Mouse (Mus musculus) forebrain, embryonic 13.5 days (tissue): ENCODE measurements around the gene Rab28. TPM values are rescaled to one million over a fixed set of nuclear protein-coding genes. Genes with fewer than 3 reads are reported as not detected.
"Not testable (repeated sequence)": the region's sequence is repeated elsewhere in the genome, so short reads cannot be mapped to it uniquely, and the experiment has no call there.

Experiments used
- ATAC-seq: fragments of 200-750 bp; cut with Nextera tagmentation; 2 replicates; pipeline ENCODE4 v1.8.0; 2017
- H3K27ac ChIP-seq: fragments of 300-500 bp; sonication (generic); 2 replicates; pipeline ENCODE4 v1.5.1; 2015; ENCODE audit warnings: inconsistent platforms, mild to moderate bottlenecking, moderate library complexity
- H3K27me3 ChIP-seq: fragments of 300-500 bp; sonication (generic); 2 replicates; pipeline ENCODE4 v1.6.1; 2015; ENCODE audit warnings: mild to moderate bottlenecking, inconsistent platforms
- H3K36me3 ChIP-seq: fragments of 300-500 bp; sonication (generic); 2 replicates; pipeline ENCODE4 v1.6.1; 2015; ENCODE audit warnings: mild to moderate bottlenecking, inconsistent platforms; ENCODE audit not compliant: poor library complexity, severe bottlenecking
- H3K4me1 ChIP-seq: fragments of 300-500 bp; sonication (generic); 2 replicates; pipeline ENCODE4 v1.6.1; 2015; ENCODE audit warnings: inconsistent platforms
- H3K4me2 ChIP-seq: fragments of 300-500 bp; sonication (generic); 2 replicates; pipeline ENCODE4 v1.6.1; 2015; ENCODE audit warnings: inconsistent platforms, mild to moderate bottlenecking, moderate library complexity
- H3K4me3 ChIP-seq: fragments of 300-500 bp; sonication (generic); 2 replicates; pipeline ENCODE4 v1.5.1; 2015; ENCODE audit warnings: mild to moderate bottlenecking, inconsistent platforms
- H3K9ac ChIP-seq: fragments of 300-500 bp; sonication (generic); 2 replicates; pipeline ENCODE4 v1.6.1; 2015; ENCODE audit warnings: mild to moderate bottlenecking, inconsistent platforms
- H3K9me3 ChIP-seq: fragments of 300-500 bp; sonication (generic); replicated peaks from 2 replicates; pipeline ENCODE4 v1.6.1; 2016; ENCODE audit warnings: inconsistent platforms
- WGBS: fragments of 180-500 bp; shearing (Covaris S2); methylation state at CpG from one replicate; pipeline ENCODE4 v1.1.7; 2015; 5-methylcytosine and 5-hydroxymethylcytosine counted together
- polyA plus RNA-seq: library from polyadenylated mRNA; unstranded; fragments of >200 nt; fragmentation: Nextera tagmentation; extraction: Ambion mirVana; gene quantifications from 2 replicates; pipeline ENCODE4 v1.2.1, GENCODE M21; 2015

Rab28 gene
- polyA plus RNA-seq, 1 experiment from 2014 or later = 85.7 TPM

DNA sequence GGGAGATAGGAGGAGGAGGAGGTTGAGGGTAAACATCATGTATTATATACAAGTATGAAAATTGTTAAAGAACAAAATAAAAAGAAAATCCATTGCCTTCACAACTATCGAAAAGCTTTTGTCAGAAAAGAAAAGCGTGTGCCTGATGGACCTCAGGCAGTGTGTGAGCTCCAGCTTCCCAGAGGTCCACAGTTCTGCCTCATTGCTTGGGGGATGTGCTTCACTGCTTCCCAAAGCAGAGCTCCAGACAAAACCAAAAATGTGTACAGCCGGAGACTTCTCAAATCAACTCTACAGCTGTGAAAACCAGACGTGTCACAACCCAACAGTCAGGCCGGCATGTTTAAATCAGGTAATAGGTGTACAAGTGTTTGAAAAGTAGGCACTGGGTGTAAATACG, 17.6 kb upstream of the Rab28 start:
- WGBS = 78% methylated on average over 6 of the region's 6 CpGs
- Histone ChIP-seq H3K27me3 (no peaks in the 10 kb centered on the region), H3K4me1 (no peaks in the 10 kb centered on the region), H3K9ac (no peak overlapping the region), H3K9me3 (no peaks in the 10 kb centered on the region), H3K4me3 (no peak overlapping the region), H3K36me3 (no peaks in the 10 kb centered on the region), H3K4me2 (no peak overlapping the region), H3K27ac (no peak overlapping the region)
- no peak for ATAC-seq

DNA sequence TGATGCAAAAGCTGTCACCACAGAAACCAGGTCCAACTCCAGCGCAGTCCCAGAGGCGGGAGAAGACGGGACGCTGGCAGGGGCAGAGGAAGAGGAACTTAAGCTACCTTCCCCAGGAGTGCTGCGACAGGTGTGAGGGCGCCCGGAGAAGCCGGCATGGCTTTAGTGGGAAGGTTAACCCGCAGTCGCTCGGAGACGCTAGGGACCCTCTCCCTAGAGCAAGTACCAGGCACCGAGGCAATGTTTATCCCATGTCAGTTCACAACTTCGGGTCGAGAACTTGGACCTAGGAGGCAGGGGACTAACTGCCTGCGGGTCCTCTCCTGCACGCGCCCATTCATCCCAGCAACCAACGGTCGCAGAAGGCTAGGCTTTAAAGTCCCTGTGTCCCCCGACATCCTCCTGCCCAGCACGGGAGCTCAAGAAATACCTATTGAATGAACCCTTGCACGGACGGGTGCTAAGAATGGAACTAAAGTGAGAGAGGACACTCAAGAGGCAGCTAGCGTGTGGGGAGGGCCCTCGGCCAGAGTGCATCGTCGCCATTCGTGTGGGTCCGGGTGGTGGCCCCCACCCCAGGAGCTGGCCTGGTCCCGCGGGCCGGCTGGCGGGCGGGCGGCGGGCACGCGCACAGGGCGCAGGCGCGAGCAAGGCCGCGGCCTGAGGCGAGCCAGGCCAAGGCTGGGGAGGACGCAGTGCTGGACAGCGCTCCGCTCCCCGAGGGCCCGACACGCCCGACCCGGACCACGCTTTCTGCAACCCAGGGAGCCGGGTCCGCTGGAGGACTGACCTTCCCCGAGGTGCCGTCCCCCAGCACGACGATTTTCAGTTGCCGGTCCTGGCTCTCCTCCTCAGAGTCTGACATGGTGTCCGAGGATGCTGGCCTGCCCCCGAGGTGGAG, 592 bp downstream of the Rab28 start:
- Histone ChIP-seq H3K27ac (peak overlapping the region; percentile 80), H3K27me3 (no peaks in the 10 kb centered on the region), H3K9me3 (no peaks in the 10 kb centered on the region), H3K4me2 (peak overlapping the region; percentile 98), H3K36me3 (no peaks in the 10 kb centered on the region), H3K4me1 (peaks cover 21% of the 10 kb centered on the region), H3K4me3 (peak overlapping the region; percentile 89), H3K9ac (peak overlapping the region; percentile 92)
- WGBS = under 1% methylated on average over 61 of the region's 63 CpGs
- peak; percentile 80 for ATAC-seq

DNA sequence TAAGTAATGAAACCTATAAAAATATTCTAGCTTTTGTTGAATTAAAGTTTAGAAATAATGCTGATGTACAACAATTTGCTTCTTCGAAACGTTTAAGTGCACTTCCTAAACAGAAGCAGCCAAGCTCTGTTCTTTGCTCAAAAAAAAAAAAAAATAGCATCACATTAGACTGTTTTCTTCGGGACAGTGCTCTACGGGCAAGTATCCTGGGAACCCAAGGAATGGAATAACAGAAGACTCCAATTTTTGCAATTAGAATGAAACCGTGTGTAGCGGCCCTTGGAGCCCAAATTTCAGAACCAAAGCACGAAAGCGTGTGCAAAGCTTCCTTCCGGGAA, 1.2 kb downstream of the Rab28 start:
- Histone ChIP-seq H3K4me1 (peaks cover 21% of the 10 kb centered on the region), H3K36me3 (no peaks in the 10 kb centered on the region), H3K9ac (peak overlapping the region; percentile 92), H3K4me2 (peak overlapping the region; percentile 98), H3K9me3 (no peaks in the 10 kb centered on the region), H3K4me3 (peak overlapping the region; percentile 89), H3K27me3 (no peaks in the 10 kb centered on the region), H3K27ac (no peak overlapping the region)
- WGBS = 4% methylated on average over 9 of the region's 9 CpGs
- no peak for ATAC-seq

DNA sequence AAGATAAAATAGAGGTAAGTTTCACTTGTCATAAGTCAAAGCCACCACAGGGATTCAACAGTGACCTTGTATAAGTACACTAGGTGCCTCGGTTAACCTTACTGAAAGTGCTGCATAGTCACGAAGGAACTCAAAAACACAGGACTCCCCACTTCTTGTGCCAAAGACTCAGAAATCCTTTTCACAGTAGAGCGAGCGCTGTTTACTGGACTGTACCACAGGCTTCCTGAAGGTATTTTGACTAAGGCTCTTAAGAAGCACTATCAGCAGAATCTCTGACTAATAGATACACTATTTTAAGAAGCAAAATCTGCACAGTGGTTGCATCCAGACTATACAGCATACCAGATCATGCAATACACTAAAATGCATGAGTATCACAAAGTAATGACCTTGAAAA, 6.9 kb downstream of the Rab28 start:
- not testable (repeated sequence) for H3K27ac ChIP-seq, H3K9me3 ChIP-seq, H3K27me3 ChIP-seq, H3K4me3 ChIP-seq, H3K9ac ChIP-seq, H3K36me3 ChIP-seq, ATAC-seq, H3K4me2 ChIP-seq
- 86% methylated on average over 4 of the region's 4 CpGs for WGBS
- H3K4me1 ChIP-seq = peaks cover 12% of the 10 kb centered on the region

DNA sequence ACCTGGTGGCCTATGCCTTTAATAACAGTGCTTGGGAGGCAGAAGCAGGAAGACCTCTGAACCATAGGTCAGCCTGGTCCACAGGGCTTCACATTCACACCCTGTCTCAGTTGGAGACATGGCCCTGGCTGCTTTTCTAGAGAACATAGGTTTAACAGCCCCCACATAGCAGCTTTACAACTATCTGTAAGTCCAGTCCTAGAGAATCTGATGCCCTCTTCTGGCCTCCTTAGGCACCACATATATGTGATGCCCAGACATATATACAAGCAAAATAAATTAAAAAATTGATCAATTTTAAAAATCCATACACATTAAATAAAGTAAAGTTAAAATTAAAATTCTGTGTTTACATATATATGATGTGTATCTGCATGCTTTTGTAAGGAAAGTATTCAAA, 10.0 kb downstream of the Rab28 start:
- no peaks in the 10 kb centered on the region for H3K36me3 ChIP-seq
- H3K27ac ChIP-seq = no peak overlapping the region
- H3K9ac ChIP-seq = no peak overlapping the region
- 0 out of 2 replicates have a peak, but pooled peaks have one; percentile 43 for ATAC-seq
- no peak overlapping the region for H3K4me3 ChIP-seq
- H3K4me2 ChIP-seq = no peak overlapping the region
- H3K9me3 ChIP-seq = no peaks in the 10 kb centered on the region
- H3K4me1 ChIP-seq = no peaks in the 10 kb centered on the region
- H3K27me3 ChIP-seq = no peaks in the 10 kb centered on the region

DNA sequence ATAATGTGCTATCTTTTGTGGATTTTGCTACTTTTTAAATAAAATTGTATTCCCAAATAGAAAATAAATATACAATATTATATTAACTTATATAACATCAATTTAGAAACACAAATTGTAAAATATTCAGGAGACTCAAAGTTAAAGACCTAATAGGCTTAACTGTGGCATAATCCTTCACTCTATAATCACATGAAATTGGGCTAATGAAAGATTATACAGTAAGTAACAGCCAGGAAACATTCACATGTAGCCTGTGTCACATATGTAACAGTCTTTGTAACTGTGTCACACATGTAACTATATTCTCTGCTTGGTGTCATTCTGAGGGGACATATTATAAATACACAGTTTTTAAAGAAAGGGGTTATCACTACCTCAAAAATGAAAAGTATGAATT, 22.9 kb downstream of the Rab28 start:
- Histone ChIP-seq H3K4me2 (no peak overlapping the region), H3K36me3 (peaks cover 9% of the 10 kb centered on the region), H3K9ac (no peak overlapping the region), H3K27me3 (no peaks in the 10 kb centered on the region), H3K4me3 (no peak overlapping the region), H3K9me3 (no peaks in the 10 kb centered on the region), H3K4me1 (no peaks in the 10 kb centered on the region), H3K27ac (no peak overlapping the region)
- no peak for ATAC-seq

DNA sequence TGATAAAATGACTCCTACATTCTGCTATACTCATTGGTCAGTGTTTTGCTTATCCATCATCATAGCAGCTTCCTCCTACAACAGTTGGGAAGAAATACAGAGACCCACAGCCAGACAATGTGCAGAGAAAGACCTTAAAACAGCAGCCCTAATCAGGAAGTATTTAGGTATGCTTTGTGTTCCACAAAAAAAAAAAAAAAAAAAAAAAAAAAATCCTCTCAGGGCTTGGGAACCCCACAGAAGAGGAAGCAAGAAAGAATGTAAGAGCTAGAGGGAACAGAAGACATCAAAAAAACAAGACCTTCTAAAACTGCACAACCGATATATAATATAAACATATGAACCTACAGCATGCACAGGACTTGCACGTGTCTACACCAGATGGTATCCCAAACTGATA, 24.0 kb downstream of the Rab28 start:
- 97% methylated on average over 2 of the region's 2 CpGs for WGBS
- Histone ChIP-seq H3K4me2 (no peak overlapping the region), H3K9ac (no peak overlapping the region), H3K9me3 (no peaks in the 10 kb centered on the region), H3K4me3 (no peak overlapping the region), H3K4me1 (no peaks in the 10 kb centered on the region), H3K27me3 (no peaks in the 10 kb centered on the region), H3K27ac (no peak overlapping the region), H3K36me3 (peaks cover 9% of the 10 kb centered on the region)
- ATAC-seq = no peak; the same call in 1 of the 2 replicates

DNA sequence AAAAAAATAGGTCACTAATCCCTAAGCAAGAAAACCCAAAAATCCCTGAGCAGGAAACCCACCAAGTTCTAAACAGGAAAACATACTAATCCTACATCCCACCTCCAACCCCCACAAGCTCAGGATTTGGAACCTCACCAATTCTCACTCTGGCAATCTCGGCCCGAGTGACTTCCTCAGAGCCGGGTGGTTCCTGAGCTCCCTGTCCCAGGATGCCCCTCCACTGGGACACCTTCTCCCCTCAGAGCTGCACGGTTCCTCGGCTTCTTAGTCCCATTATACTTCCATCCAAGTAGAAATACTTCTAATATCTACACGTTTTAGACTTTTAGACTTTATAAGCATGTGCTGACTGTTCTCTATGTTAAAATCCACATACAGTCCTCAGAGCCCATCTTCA, 41.9 kb downstream of the Rab28 start:
- Histone ChIP-seq H3K9ac (no peak overlapping the region), H3K9me3 (no peaks in the 10 kb centered on the region), H3K4me2 (no peak overlapping the region), H3K4me1 (no peaks in the 10 kb centered on the region), H3K36me3 (no peaks in the 10 kb centered on the region), H3K27ac (no peak overlapping the region), H3K4me3 (no peak overlapping the region), H3K27me3 (no peaks in the 10 kb centered on the region)
- WGBS = 85% methylated on average over 6 of the region's 6 CpGs
- ATAC-seq = no peak

DNA sequence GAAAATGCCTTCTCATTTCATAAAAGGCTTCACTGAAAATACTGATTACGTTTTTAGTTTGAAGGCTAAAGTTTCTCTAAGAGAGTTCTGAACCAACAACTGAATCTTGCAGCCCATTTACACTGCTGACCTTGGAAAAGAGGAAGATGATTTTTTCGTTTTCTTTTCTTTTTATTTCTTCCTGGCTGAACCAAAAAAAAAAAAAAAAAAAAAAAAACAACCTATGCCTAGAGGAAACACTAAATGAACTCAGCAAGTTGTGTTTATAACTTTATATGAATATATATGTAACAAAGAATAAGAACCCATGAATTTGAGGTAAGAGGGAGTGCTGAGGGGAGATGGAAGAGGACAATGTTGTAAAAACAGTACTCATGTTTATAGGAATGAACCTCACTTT, 71.2 kb downstream of the Rab28 start:
- no peaks in the 10 kb centered on the region for H3K27me3 ChIP-seq
- H3K4me2 ChIP-seq = no peak overlapping the region
- no peak overlapping the region for H3K4me3 ChIP-seq
- H3K9me3 ChIP-seq = no peaks in the 10 kb centered on the region
- no peaks in the 10 kb centered on the region for H3K4me1 ChIP-seq
- no peak overlapping the region for H3K9ac ChIP-seq
- H3K27ac ChIP-seq = no peak overlapping the region
- H3K36me3 ChIP-seq = no peaks in the 10 kb centered on the region
- 86% methylated on average over 2 of the region's 2 CpGs for WGBS
- ATAC-seq = no peak

DNA sequence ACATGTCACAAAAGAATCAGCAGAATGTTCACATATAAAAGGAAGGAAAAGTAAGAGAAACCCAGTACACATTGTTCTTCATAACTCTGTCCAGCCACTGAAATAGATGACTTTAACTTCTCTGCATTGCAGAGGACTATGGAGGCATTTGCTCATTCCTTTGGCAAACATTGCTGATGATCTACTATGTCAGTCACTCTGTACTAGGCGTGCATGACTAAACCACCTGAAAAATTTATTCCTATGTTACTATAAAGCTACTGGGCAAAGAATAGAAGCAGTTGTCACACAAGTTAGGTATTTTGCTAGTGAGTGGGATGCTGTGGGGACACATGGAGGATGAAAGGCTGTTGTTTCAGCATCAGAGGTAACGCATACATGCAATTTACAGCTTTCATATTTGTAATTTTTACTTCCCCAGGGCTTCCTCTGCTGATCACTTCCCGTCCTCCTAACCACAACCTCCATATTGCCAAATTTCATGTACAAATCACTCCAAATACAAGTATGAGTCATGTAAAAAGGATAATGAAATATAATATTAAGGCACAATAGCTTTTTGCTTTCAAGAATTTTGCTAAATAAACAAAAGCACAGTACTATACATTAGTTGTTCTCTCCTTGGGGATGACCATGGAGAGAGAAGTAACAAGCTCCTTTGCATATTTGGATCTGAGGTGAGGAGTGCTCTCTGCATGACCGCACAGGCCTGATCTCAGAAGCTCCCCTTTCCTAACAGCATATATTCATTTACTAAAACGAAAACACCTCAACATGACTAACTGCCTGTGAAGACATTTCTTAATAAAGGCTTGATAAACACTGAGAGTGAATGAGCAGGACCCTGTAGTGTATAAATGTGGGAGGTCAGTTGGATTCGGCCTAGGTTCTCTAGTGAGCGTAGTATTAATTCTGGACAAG, 80.5 kb downstream of the Rab28 start:
- Histone ChIP-seq H3K9me3 (no peaks in the 10 kb centered on the region), H3K4me3 (no peak overlapping the region), H3K4me2 (no peak overlapping the region), H3K36me3 (peaks cover 8% of the 10 kb centered on the region; the same call in 1 of the 2 replicates), H3K9ac (no peak overlapping the region), H3K27me3 (no peaks in the 10 kb centered on the region), H3K4me1 (no peaks in the 10 kb centered on the region), H3K27ac (no peak overlapping the region)
- ATAC-seq = no peak
- 91% methylated on average over 7 of the region's 7 CpGs for WGBS

DNA sequence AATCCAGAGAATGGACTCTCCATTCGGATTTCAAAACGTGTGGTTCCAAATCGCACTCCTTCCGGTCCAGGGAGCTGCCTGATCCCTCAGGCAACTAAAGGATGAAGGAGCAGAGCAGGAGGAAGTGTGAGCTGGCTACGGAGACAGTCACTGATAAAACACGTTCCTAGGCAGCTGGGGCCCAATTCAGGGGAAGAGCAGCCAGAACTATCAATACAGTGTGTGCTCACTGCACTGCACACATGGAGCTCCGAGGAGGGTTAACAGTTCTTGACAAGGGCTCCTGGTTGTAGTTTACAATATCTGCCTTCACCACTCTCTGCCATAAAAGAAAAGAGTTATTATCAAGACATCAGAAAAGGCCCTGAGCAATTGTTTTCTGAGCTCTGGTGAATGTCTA, 82.4 kb downstream of the Rab28 start:
- Histone ChIP-seq H3K27me3 (no peaks in the 10 kb centered on the region), H3K9me3 (no peaks in the 10 kb centered on the region), H3K9ac (no peak overlapping the region), H3K4me2 (no peak overlapping the region), H3K36me3 (peaks cover 8% of the 10 kb centered on the region; the same call in 1 of the 2 replicates), H3K27ac (no peak overlapping the region), H3K4me1 (no peaks in the 10 kb centered on the region), H3K4me3 (no peak overlapping the region)
- WGBS = 74% methylated on average over 7 of the region's 7 CpGs
- ATAC-seq = no peak

DNA sequence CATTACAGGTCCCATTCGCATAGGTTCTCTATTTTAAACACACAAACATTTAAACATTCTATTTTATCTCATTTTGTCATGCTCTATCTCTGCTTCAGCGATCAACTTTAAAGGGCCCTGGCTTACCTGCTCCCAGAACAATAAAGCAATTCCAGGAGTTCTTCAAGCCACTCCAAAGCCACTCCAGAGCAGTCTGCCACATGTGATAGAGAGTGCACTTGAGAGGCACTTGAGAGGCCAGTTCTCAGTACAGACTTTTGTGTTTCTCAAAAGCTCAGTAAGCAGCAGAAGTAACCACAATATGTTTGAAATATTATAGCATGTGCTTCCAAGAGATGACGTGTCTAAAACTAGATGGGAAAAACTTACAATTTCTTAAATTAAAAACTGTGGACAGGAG, 86.2 kb downstream of the Rab28 start:
- Histone ChIP-seq H3K4me2 (no peak overlapping the region), H3K4me3 (no peak overlapping the region), H3K27me3 (no peaks in the 10 kb centered on the region), H3K36me3 (peaks cover 8% of the 10 kb centered on the region; the same call in 1 of the 2 replicates), H3K9ac (no peak overlapping the region), H3K4me1 (no peaks in the 10 kb centered on the region), H3K9me3 (no peaks in the 10 kb centered on the region), H3K27ac (no peak overlapping the region)
- WGBS = 88% methylated on average over 3 of the region's 3 CpGs
- ATAC-seq = no peak
